Mouse (Mus musculus) lung, embryonic 14.5 days (tissue): Measurements from ENCODE around the gene Cdh8. TPM values are rescaled to one million over a fixed set of nuclear protein-coding genes. Genes with fewer than 3 reads are reported as not detected.

Experiments
- ATAC-seq: fragments of 200-750 bp; cut with Nextera tagmentation; 2 replicates; pipeline ENCODE4 v1.8.0; 2017; ENCODE audit warnings: mild to moderate bottlenecking, moderate TSS enrichment, moderate library complexity; ENCODE audit not compliant: insufficient read depth
- DNase-seq: peaks from one replicate; pipeline ENCODE4 v3.0.0-alpha.2; 2015
- H3K27ac ChIP-seq: fragments of 300-500 bp; sonication (generic); 2 replicates; pipeline ENCODE4 v1.5.1; 2014; ENCODE audit warnings: low read depth, mild to moderate bottlenecking, moderate library complexity
- H3K27me3 ChIP-seq: fragments of 300-500 bp; sonication (generic); 2 replicates; pipeline ENCODE4 v1.6.1; 2014; ENCODE audit warnings: low read length, control low read depth; ENCODE audit not compliant: insufficient read depth
- H3K36me3 ChIP-seq: fragments of 300-500 bp; sonication (generic); 2 replicates; pipeline ENCODE4 v1.6.1; 2014; ENCODE audit warnings: control low read depth; ENCODE audit not compliant: insufficient read depth
- H3K4me1 ChIP-seq: fragments of 300-500 bp; sonication (generic); 2 replicates; pipeline ENCODE4 v1.6.1; 2014; ENCODE audit warnings: antibody characterized with exemption, control low read depth; ENCODE audit not compliant: insufficient read depth
- H3K4me2 ChIP-seq: fragments of 300-500 bp; sonication (generic); 2 replicates; pipeline ENCODE4 v1.6.1; 2014; ENCODE audit warnings: mild to moderate bottlenecking
- H3K4me3 ChIP-seq: fragments of 300-500 bp; sonication (generic); 2 replicates; pipeline ENCODE4 v1.5.1; 2014; ENCODE audit warnings: low read depth, low read length
- H3K9ac ChIP-seq: fragments of 300-500 bp; sonication (generic); 2 replicates; pipeline ENCODE4 v1.6.1; 2014
- H3K9me3 ChIP-seq: fragments of 300-500 bp; sonication (generic); 2 replicates; pipeline ENCODE4 v1.6.1; 2016; ENCODE audit warnings: low read depth, low read length, control low read depth
- CTCF ChIP-seq: IDR thresholded peaks from 2 replicates; pipeline ENCODE4 v1.5.1; 2016; ENCODE audit warnings: antibody characterized with exemption, low read depth
- WGBS: fragments of 180-500 bp; shearing (Covaris S2); extraction: QIAGEN DNeasy Blood & Tissue Kit; methylation state at CpG from one replicate; pipeline ENCODE4 v1.1.7; 2014; 5-methylcytosine and 5-hydroxymethylcytosine counted together
- polyA plus RNA-seq: library from polyadenylated mRNA; unstranded; fragments of >200 nt; fragmentation: Nextera tagmentation; extraction: Ambion mirVana; gene quantifications from 2 replicates; pipeline ENCODE4 v1.2.1, GENCODE M21; 2014

Gene Cdh8
- polyA plus RNA-seq, 1 experiment from 2014 or later: 6.8 TPM

GRCm38 (mm10) chr8:99415076-99415965 lies 950 bp downstream of the Cdh8 start:
- H3K27ac ChIP-seq: no peak overlapping the region
- peak overlapping the region; percentile 38 for H3K9ac ChIP-seq
- DNase-seq: peak; percentile 42
- no peaks in the 10 kb centered on the region for H3K36me3 ChIP-seq
- TF ChIP-seq CTCF: no peak
- H3K9me3 ChIP-seq: no peaks in the 10 kb centered on the region
- peaks cover 29% of the 10 kb centered on the region for H3K27me3 ChIP-seq
- peak overlapping the region; percentile 88 for H3K4me2 ChIP-seq
- ATAC-seq: peak; percentile 42; the same call in 1 of the 2 replicates
- under 1% methylated on average over 48 of the region's 48 CpGs for WGBS
- H3K4me3 ChIP-seq: peak overlapping the region; percentile 53
- no peaks in the 10 kb centered on the region for H3K4me1 ChIP-seq

- WGBS: 7% methylated on average over 9 of the region's 9 CpGs
- TF ChIP-seq CTCF: no peak
- Histone ChIP-seq H3K9ac (peak overlapping the region; percentile 14; the same call in 1 of the 2 replicates), H3K27me3 (peaks cover 29% of the 10 kb centered on the region), H3K9me3 (no peaks in the 10 kb centered on the region), H3K4me3 (peak overlapping the region; percentile 53), H3K4me2 (peak overlapping the region; percentile 88), H3K4me1 (no peaks in the 10 kb centered on the region), H3K36me3 (no peaks in the 10 kb centered on the region), H3K27ac (no peak overlapping the region)
- peak; percentile 26 for DNase-seq
- no peak for ATAC-seq
Observed at GRCm38 (mm10) chr8:99414483-99414921, 1.8 kb downstream of the Cdh8 start.

GRCm38 (mm10) chr8:99413877-99414482 lies 2.3 kb downstream of the Cdh8 start:
- no peak overlapping the region for H3K27ac ChIP-seq
- H3K36me3 ChIP-seq: no peaks in the 10 kb centered on the region
- DNase-seq (peak; percentile 43), ATAC-seq (peak; percentile 35; the same call in 1 of the 2 replicates)
- H3K4me2 ChIP-seq: peak overlapping the region; percentile 88
- H3K4me1 ChIP-seq: no peaks in the 10 kb centered on the region
- peaks cover 29% of the 10 kb centered on the region for H3K27me3 ChIP-seq
- H3K9ac ChIP-seq: peak overlapping the region; percentile 14; the same call in 1 of the 2 replicates
- 17% methylated on average over 10 of the region's 10 CpGs for WGBS
- TF ChIP-seq CTCF: no peak
- H3K9me3 ChIP-seq: no peaks in the 10 kb centered on the region
- peak overlapping the region; percentile 53 for H3K4me3 ChIP-seq

DNA sequence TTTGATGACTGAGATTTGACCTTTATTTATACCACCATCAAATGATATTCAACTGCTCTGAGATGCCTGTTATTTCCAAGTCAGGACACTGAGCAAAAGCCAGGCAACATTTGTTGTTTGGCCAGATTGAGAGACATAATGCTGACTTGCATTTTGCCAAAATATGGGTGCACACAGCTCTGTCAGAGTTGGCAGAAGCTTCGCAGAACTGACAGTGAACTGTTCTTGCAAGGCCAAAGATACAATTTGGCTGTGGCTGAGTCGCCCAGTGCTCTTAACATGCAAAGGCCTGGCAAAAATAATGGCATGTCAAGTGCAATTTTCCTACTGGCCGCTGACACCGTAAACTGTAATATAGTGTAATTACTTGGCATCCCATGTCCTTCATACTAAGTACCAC lies 22.4 kb downstream of the Cdh8 start:
- H3K4me2 ChIP-seq: no peak overlapping the region
- H3K9ac ChIP-seq: no peak overlapping the region
- TF ChIP-seq CTCF: no peak
- H3K27me3 ChIP-seq: no peaks in the 10 kb centered on the region
- no peak for ATAC-seq
- DNase-seq: no peak
- no peaks in the 10 kb centered on the region for H3K9me3 ChIP-seq
- H3K36me3 ChIP-seq: no peaks in the 10 kb centered on the region
- 78% methylated on average over 4 of the region's 4 CpGs for WGBS
- H3K4me3 ChIP-seq: no peak overlapping the region
- H3K4me1 ChIP-seq: no peaks in the 10 kb centered on the region
- no peak overlapping the region for H3K27ac ChIP-seq

GRCm38 (mm10) chr8:99370104-99370503 lies 46.2 kb downstream of the Cdh8 start:
- no peak overlapping the region for H3K27ac ChIP-seq
- no peaks in the 10 kb centered on the region for H3K9me3 ChIP-seq
- no peak for ATAC-seq
- H3K27me3 ChIP-seq: no peaks in the 10 kb centered on the region
- no peak for DNase-seq
- no peaks in the 10 kb centered on the region for H3K36me3 ChIP-seq
- H3K4me3 ChIP-seq: no peak overlapping the region
- TF ChIP-seq CTCF: no peak
- no peak overlapping the region for H3K9ac ChIP-seq
- no peaks in the 10 kb centered on the region for H3K4me1 ChIP-seq
- H3K4me2 ChIP-seq: no peak overlapping the region
- WGBS: 88% methylated on average over 5 of the region's 5 CpGs

DNA sequence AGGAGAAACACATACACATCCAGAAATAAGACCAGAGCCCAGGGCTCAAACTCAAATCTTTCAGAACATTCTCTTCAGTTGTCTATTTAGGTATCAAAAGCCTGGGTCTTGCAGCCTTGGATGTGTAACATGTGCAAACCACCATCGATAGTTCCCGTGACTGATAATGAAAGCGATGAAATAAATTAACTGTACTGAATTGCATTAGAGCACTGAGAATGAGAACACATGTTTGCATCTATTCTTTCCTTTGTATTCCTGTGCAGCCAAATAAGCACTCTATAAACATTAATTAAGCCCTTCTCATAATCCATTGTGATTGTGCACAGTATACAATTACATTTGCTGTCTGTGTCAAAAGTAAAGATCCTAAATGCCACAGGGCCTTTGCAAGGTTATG lies 47.1 kb downstream of the Cdh8 start:
- no peak for ATAC-seq

GRCm38 (mm10) chr8:99368449-99368848 lies 47.8 kb downstream of the Cdh8 start:
- Histone ChIP-seq H3K4me2 (no peak overlapping the region), H3K27me3 (no peaks in the 10 kb centered on the region), H3K9me3 (no peaks in the 10 kb centered on the region), H3K4me3 (no peak overlapping the region), H3K27ac (no peak overlapping the region), H3K9ac (no peak overlapping the region), H3K36me3 (no peaks in the 10 kb centered on the region), H3K4me1 (no peaks in the 10 kb centered on the region)
- ATAC-seq: no peak
- TF ChIP-seq CTCF: no peak
- WGBS: 88% methylated on average over 7 of the region's 7 CpGs
- DNase-seq: no peak

More for the DNA sequence above, 47.1 kb downstream of the Cdh8 start:
- Histone ChIP-seq H3K36me3 (no peaks in the 10 kb centered on the region), H3K9me3 (no peaks in the 10 kb centered on the region), H3K27me3 (no peaks in the 10 kb centered on the region), H3K9ac (no peak overlapping the region), H3K4me1 (no peaks in the 10 kb centered on the region), H3K27ac (no peak overlapping the region), H3K4me2 (no peak overlapping the region), H3K4me3 (no peak overlapping the region)
- DNase-seq: no peak
- TF ChIP-seq CTCF: no peak
- WGBS: 95% methylated on average over 3 of the region's 3 CpGs
